Mouse (Mus musculus) kidney, embryonic 15.5 days (tissue): ENCODE results near the gene Stoml3. TPM values are rescaled to one million over a fixed set of nuclear protein-coding genes. Genes with fewer than 3 reads are reported as not detected.
A peak's percentile ranks its signal among the peaks of the same experiment; 100 is the strongest.

ENCODE experiments used
- ATAC-seq: fragments of 200-750 bp; cut with Nextera tagmentation; replicated peaks from 2 replicates; pipeline ENCODE4 v1.8.0; 2017; ENCODE audit warnings: moderate TSS enrichment; ENCODE audit not compliant: low FRiP score
- H3K27ac ChIP-seq: fragments of 300-500 bp; sonication (generic); 2 replicates; pipeline ENCODE4 v1.5.1; 2015; ENCODE audit warnings: mild to moderate bottlenecking, inconsistent platforms
- H3K27me3 ChIP-seq: fragments of 300-500 bp; sonication (generic); 2 replicates; pipeline ENCODE4 v1.6.1; 2015; ENCODE audit warnings: inconsistent platforms
- H3K36me3 ChIP-seq: fragments of 300-500 bp; sonication (generic); 2 replicates; pipeline ENCODE4 v1.6.1; 2015; ENCODE audit warnings: inconsistent platforms
- H3K4me1 ChIP-seq: fragments of 300-500 bp; sonication (generic); 2 replicates; pipeline ENCODE4 v1.6.1; 2015; ENCODE audit warnings: inconsistent platforms
- H3K4me2 ChIP-seq: fragments of 300-500 bp; sonication (generic); 2 replicates; pipeline ENCODE4 v1.6.1; 2015; ENCODE audit warnings: moderate library complexity, mild to moderate bottlenecking, inconsistent platforms
- H3K4me3 ChIP-seq: fragments of 300-500 bp; sonication (generic); replicated peaks from 2 replicates; pipeline ENCODE4 v1.5.1; 2015; ENCODE audit warnings: mild to moderate bottlenecking, inconsistent platforms
- H3K9ac ChIP-seq: fragments of 300-500 bp; sonication (generic); 2 replicates; pipeline ENCODE4 v1.6.1; 2015; ENCODE audit warnings: mild to moderate bottlenecking, inconsistent platforms
- H3K9me3 ChIP-seq: fragments of 300-500 bp; sonication (generic); replicated peaks from 2 replicates; pipeline ENCODE4 v1.6.1; 2016; ENCODE audit warnings: inconsistent platforms
- WGBS: fragments of 180-500 bp; shearing (Covaris S2); methylation state at CpG from one replicate; pipeline ENCODE4 v1.1.7; 2015; ENCODE audit warnings: mixed read lengths; 5-methylcytosine and 5-hydroxymethylcytosine counted together
- polyA plus RNA-seq: library from polyadenylated mRNA; unstranded; fragments of >200 nt; fragmentation: Nextera tagmentation; extraction: Ambion mirVana; gene quantifications from 2 replicates; pipeline ENCODE4 v1.2.1, GENCODE M21; 2015

Stoml3 gene
- polyA plus RNA-seq, 1 experiment from 2014 or later = 0.08 TPM

DNA sequence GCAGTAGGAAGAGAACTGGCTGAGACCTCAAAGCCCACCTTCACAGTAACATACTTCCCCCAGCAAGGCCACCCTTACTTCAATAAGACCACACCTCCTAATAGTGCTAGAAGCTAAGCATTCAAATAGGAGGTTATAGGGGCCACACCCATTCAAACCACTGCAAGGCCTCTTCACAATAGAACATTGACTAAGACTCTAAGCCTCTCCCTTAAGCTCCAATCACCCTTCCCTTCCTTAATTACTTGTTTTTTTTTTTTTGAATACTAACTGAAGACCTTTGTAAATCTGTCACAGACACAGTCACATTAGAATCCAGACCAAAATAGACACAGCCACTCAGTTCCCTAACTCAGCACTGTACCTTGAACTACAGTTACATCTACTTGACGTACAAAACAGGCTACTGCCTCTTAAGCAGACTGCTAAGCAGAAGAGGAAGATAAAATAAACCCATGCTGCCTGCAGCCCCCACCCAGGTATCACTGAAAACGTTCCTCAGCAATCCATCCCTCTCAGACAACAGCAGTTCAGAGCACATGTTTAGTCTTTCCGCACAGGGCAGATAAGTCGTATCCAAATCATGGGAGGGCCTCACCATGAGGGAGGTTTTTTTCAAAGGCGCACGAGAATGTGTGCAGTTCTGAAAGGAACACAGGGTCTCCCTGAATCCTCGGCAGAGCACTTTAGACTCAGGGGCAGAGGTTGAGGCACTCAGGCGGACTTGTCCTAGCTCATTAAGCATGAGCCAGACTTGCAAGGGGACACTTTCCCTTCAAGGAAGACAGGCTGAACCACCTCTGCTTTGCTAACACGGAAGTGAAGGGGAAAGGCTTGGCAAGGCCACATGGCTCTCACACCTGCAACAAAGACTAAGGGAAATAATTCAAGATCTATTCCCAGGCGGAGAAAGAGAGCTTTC, 66.8 kb downstream of the Stoml3 start:
- no peak overlapping the region for H3K4me3 ChIP-seq
- H3K36me3 ChIP-seq = 0 out of 2 replicates have a peak, but pooled peaks cover 4% of the 10 kb centered on the region
- H3K9me3 ChIP-seq = no peaks in the 10 kb centered on the region
- no peak overlapping the region for H3K9ac ChIP-seq
- peak; percentile 86 for ATAC-seq
- H3K4me1 ChIP-seq = peaks cover 51% of the 10 kb centered on the region
- 35% methylated on average over 10 of the region's 10 CpGs for WGBS
- H3K27me3 ChIP-seq = no peaks in the 10 kb centered on the region
- no peak overlapping the region for H3K4me2 ChIP-seq
- H3K27ac ChIP-seq = peak overlapping the region; percentile 82

DNA sequence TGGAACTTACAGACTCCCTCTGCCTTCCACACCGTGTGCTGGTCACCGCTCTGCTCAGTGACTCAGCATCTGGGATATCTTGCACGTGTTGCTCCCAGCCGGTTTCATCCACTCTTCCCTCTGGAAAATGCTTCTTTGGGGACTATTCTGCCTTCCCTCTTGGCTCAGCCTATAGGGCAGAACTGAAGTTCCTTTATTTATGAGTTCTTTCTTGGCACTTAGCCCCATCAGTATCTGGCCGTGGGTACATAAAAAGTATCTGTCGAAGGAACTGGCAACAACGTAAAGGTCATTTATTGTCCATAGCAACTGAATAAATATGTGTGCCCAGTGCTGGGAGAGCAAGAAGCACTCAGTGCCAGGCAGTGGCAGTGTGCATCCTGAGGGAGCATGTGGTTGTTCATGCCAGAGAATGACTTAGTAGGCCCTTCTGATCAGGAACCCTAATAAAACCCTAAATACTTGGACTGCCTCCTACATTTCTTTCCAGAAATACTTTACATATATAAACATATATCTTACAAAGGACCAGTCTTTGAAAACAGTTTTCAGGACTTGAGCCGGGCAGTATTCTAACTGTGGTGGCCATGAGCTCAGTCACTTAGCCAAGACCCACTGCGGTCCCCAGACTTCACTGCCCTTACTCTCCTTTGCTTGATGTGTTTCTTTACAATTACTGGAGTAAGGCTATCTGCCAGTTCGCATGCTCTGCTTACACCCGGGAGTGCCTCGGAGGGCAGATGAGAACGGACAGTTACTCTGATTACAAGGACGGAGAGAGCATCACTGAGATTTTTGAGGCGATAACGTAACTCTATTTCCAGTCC, 69.1 kb downstream of the Stoml3 start:
- no peaks in the 10 kb centered on the region for H3K36me3 ChIP-seq
- H3K27me3 ChIP-seq = no peaks in the 10 kb centered on the region
- H3K9ac ChIP-seq = no peak overlapping the region
- H3K9me3 ChIP-seq = no peaks in the 10 kb centered on the region
- ATAC-seq = no peak
- 68% methylated on average over 16 of the region's 16 CpGs for WGBS
- H3K4me3 ChIP-seq = no peak overlapping the region
- H3K4me2 ChIP-seq = no peak overlapping the region
- peaks cover 57% of the 10 kb centered on the region for H3K4me1 ChIP-seq
- 0 out of 2 replicates have a peak overlapping the region, but pooled peaks have one; percentile 22 for H3K27ac ChIP-seq

Other genes starting within 250 kb of the Stoml3 start
- 9.3 and 9.9 TPM in 2 replicates for gene Nhlrc3, start 25.3 kb upstream of the Stoml3 start, polyA plus RNA-seq
- gene Proser1, start 25.0 kb upstream of the Stoml3 start, polyA plus RNA-seq = 20.8 and 24.8 TPM in 2 replicates
- 14.2 and 15.9 TPM in 2 replicates for gene Frem2, start 168.7 kb downstream of the Stoml3 start, polyA plus RNA-seq